9 mouse cellular contexts compared by ENCODE assay signal in genomic region chr17:24902671-24903474, GRCm38 (mm10). TPM values are rescaled to one million over a fixed set of nuclear protein-coding genes. Genes with fewer than 3 reads are reported as not detected.
DNase-seq lines count a peak whose midpoint lies in the region; ATAC-seq and TF ChIP-seq lines count a peak whose summit lies in the region.
"Had no signal": no experiment of that assay in that cellular context is flagged by ENCODE, and none has a peak within 500 bp of the region (broad histone marks: within the 10 kb centered on the region; RNA-seq: fewer than 3 reads in every experiment).

No protein-coding gene starts in this region.

- H3K27me3 ChIP-seq in cerebellum, adult 2 months (ENCODE audit: control insufficient read depth, insufficient read depth, low read length) = no peaks in the 10 kb centered on the region
- H3K27me3 ChIP-seq in midbrain, embryonic 10.5 days (ENCODE audit: low read depth, poor library complexity, severe bottlenecking) = no peaks in the 10 kb centered on the region
- no peaks in the 10 kb centered on the region for H3K27me3 ChIP-seq in midbrain, embryonic 13.5 days
- no peaks in the 10 kb centered on the region for H3K27me3 ChIP-seq in spleen, adult 2 months (ENCODE audit: control insufficient read depth, insufficient read depth, low read length)
- H3K27me3 ChIP-seq: Patski had no signal

- TF ChIP-seq POLR2A in cerebellum, adult 2 months (IDR thresholded peaks at IDR 0.05; ENCODE audit: borderline replicate concordance, insufficient read depth, low read length) = no peak
- no peak for TF ChIP-seq POLR2A in spleen, adult 2 months (IDR thresholded peaks at IDR 0.05; ENCODE audit: low read depth, low read length)

- peaks cover 100% of the 10 kb centered on the region for H3K36me3 ChIP-seq in midbrain, embryonic 10.5 days
- H3K36me3 ChIP-seq in midbrain, embryonic 13.5 days = peaks cover 100% of the 10 kb centered on the region
- peaks cover 57% of the 10 kb centered on the region for H3K36me3 ChIP-seq in spleen, adult 2 months (ENCODE audit: control insufficient read depth, insufficient read depth, low read length)

- peak; percentile 28; the same call in 1 of the 2 replicates for TF ChIP-seq CTCF in cerebellum, adult 2 months (IDR thresholded peaks at IDR 0.05; ENCODE audit: borderline replicate concordance, insufficient read depth, low read depth, low read length)
- peak; percentile 31; the same call in 1 of the 2 replicates for TF ChIP-seq CTCF in spleen, adult 2 months (IDR thresholded peaks at IDR 0.05; ENCODE audit: extremely low read depth, insufficient read depth, insufficient read length, insufficient replicate concordance)

- peaks cover 14% of the 10 kb centered on the region for H3K4me1 ChIP-seq in cerebellum, adult 2 months (ENCODE audit: control insufficient read depth, insufficient read depth, low read length)
- peaks cover 4% of the 10 kb centered on the region for H3K4me1 ChIP-seq in midbrain, embryonic 10.5 days
- peaks cover 7% of the 10 kb centered on the region for H3K4me1 ChIP-seq in midbrain, embryonic 13.5 days (replicated peaks)
- H3K4me1 ChIP-seq in spleen, adult 2 months (ENCODE audit: control insufficient read depth, insufficient read depth, insufficient read length) = no peaks in the 10 kb centered on the region

- no peak overlapping the region for H3K9ac ChIP-seq in midbrain, embryonic 13.5 days (replicated peaks)

- WGBS in cerebellum, adult 2 months = 59% methylated on average over 9 of the region's 9 CpGs
- WGBS in midbrain, embryonic 10.5 days = 70% methylated on average over 9 of the region's 9 CpGs
- 72% methylated on average over 9 of the region's 9 CpGs for WGBS in midbrain, embryonic 13.5 days
- WGBS in spleen, adult 2 months = 70% methylated on average over 9 of the region's 9 CpGs

- no peak overlapping the region for H3K27ac ChIP-seq in cerebellum, adult 2 months (ENCODE audit: insufficient read depth, low read length)
- no peak overlapping the region for H3K27ac ChIP-seq in midbrain, embryonic 10.5 days (replicated peaks)
- no peak overlapping the region for H3K27ac ChIP-seq in midbrain, embryonic 13.5 days
- H3K27ac ChIP-seq in spleen, adult 2 months (ENCODE audit: insufficient read depth, low read length) = peak overlapping the region; percentile 54; the same call in 1 of the 2 replicates

- peak in 1 of 2 experiments; percentile 44 for DNase-seq in cerebellum, adult 2 months
- DNase-seq in midbrain, embryonic 10.5 days (ENCODE audit: low spot score) = no peak
- DNase-seq in spleen, adult 2 months (ENCODE audit: low read depth in 1 of 2, low spot score in 2 of 2) = no peak
- DNase-seq in urinary bladder, postnatal 10 days (ENCODE audit: low spot score) = no peak
- no peak for DNase-seq in frontal cortex, postnatal 10 days (ENCODE audit: low spot score in 2 of 2)

- ATAC-seq in cerebellum, adult (ENCODE audit: insufficient number of reproducible peaks, low FRiP score, low TSS enrichment) = no peak
- ATAC-seq in midbrain, embryonic 13.5 days = no peak
- peak; percentile 18 to 44; a peak in 1 of 4 replicates for ATAC-seq in hematopoietic stem cell, adult 5-6 weeks (replicated peaks in 1 of 2; ENCODE audit: insufficient read depth in 1 of 2, low FRiP score in 2 of 2, low TSS enrichment in 1 of 2, low read depth in 1 of 2, poor library complexity in 2 of 2, severe bottlenecking in 2 of 2)
- ATAC-seq: Patski had no signal

- no peak overlapping the region for H3K4me2 ChIP-seq in midbrain, embryonic 13.5 days (replicated peaks)

- H3K9me3 ChIP-seq in midbrain, embryonic 10.5 days (replicated peaks) = no peaks in the 10 kb centered on the region
- no peaks in the 10 kb centered on the region for H3K9me3 ChIP-seq in midbrain, embryonic 13.5 days

- no peak overlapping the region for H3K4me3 ChIP-seq in cerebellum, adult 2 months (replicated peaks; ENCODE audit: insufficient read depth, low read depth, low read length)
- H3K4me3 ChIP-seq in midbrain, embryonic 10.5 days = 0 out of 2 replicates have a peak overlapping the region, but pooled peaks have one; percentile 4
- no peak overlapping the region for H3K4me3 ChIP-seq in midbrain, embryonic 13.5 days (replicated peaks)
- no peak overlapping the region for H3K4me3 ChIP-seq in spleen, adult 2 months (ENCODE audit: extremely low read depth, insufficient read depth, insufficient read length)

RNA-seq across cellular contexts. Expression of gene Nme3, which starts 6.6 kb away (rescaled TPM):
- 99.0 and 109 TPM in 2 replicates for polyA plus RNA-seq in cerebellum, adult 2 months (2012; rRNA removed)
- polyA plus RNA-seq in midbrain, embryonic 10.5 days (2016; fragmentation: Nextera tagmentation; extraction: Ambion mirVana) = 46.2 and 47.0 TPM in 2 replicates
- 74.1 and 76.8 TPM in 2 replicates for polyA plus RNA-seq in midbrain, embryonic 13.5 days (2015; fragmentation: Nextera tagmentation; extraction: Ambion mirVana)
- total RNA-seq in hematopoietic stem cell, adult 5-6 weeks (2017) = 22.5 and 44.1 TPM in 2 replicates
- 45.3 and 54.4 TPM in 2 replicates for polyA plus RNA-seq in spleen, adult 2 months (2012; rRNA removed)

RNA-seq across cellular contexts. Expression of gene Mrps34, which starts 8.0 kb away (rescaled TPM):
- 147 and 149 TPM in 2 replicates for polyA plus RNA-seq in cerebellum, adult 2 months (2012; rRNA removed)
- polyA plus RNA-seq in midbrain, embryonic 10.5 days (2016; fragmentation: Nextera tagmentation; extraction: Ambion mirVana) = 94.7 and 98.1 TPM in 2 replicates
- polyA plus RNA-seq in midbrain, embryonic 13.5 days (2015; fragmentation: Nextera tagmentation; extraction: Ambion mirVana) = 73.0 and 82.3 TPM in 2 replicates
- 23.1 and 25.8 TPM in 2 replicates for total RNA-seq in hematopoietic stem cell, adult 5-6 weeks (2017)
- 68.9 and 106 TPM in 2 replicates for polyA plus RNA-seq in spleen, adult 2 months (2012; rRNA removed)

RNA-seq across cellular contexts. Expression of gene Eme2, which starts 8.0 kb away (rescaled TPM):
- 57.3 and 62.7 TPM in 2 replicates for polyA plus RNA-seq in cerebellum, adult 2 months (2012; rRNA removed)
- polyA plus RNA-seq in midbrain, embryonic 10.5 days (2016; fragmentation: Nextera tagmentation; extraction: Ambion mirVana) = 28.9 and 33.9 TPM in 2 replicates
- 36.8 and 38.4 TPM in 2 replicates for polyA plus RNA-seq in midbrain, embryonic 13.5 days (2015; fragmentation: Nextera tagmentation; extraction: Ambion mirVana)
- total RNA-seq in hematopoietic stem cell, adult 5-6 weeks (2017) = 13.7 and 27.3 TPM in 2 replicates
- 35.2 and 45.9 TPM in 2 replicates for polyA plus RNA-seq in spleen, adult 2 months (2012; rRNA removed)

RNA-seq across cellular contexts. Expression of gene Spsb3, which starts 16.4 kb away (rescaled TPM):
- 124 and 138 TPM in 2 replicates for polyA plus RNA-seq in cerebellum, adult 2 months (2012; rRNA removed)
- polyA plus RNA-seq in midbrain, embryonic 10.5 days (2016; fragmentation: Nextera tagmentation; extraction: Ambion mirVana) = 46.6 and 50.4 TPM in 2 replicates
- polyA plus RNA-seq in midbrain, embryonic 13.5 days (2015; fragmentation: Nextera tagmentation; extraction: Ambion mirVana) = 71.7 and 74.7 TPM in 2 replicates
- total RNA-seq in hematopoietic stem cell, adult 5-6 weeks (2017) = 6.0 and 12.9 TPM in 2 replicates
- polyA plus RNA-seq in spleen, adult 2 months (2012; rRNA removed) = 76.9 and 112 TPM in 2 replicates

RNA-seq across cellular contexts. Expression of gene Nubp2, which starts 16.7 kb away (rescaled TPM):
- 36.4 and 39.0 TPM in 2 replicates for polyA plus RNA-seq in cerebellum, adult 2 months (2012; rRNA removed)
- polyA plus RNA-seq in midbrain, embryonic 10.5 days (2016; fragmentation: Nextera tagmentation; extraction: Ambion mirVana) = 85.5 and 87.0 TPM in 2 replicates
- polyA plus RNA-seq in midbrain, embryonic 13.5 days (2015; fragmentation: Nextera tagmentation; extraction: Ambion mirVana) = 68.2 and 75.3 TPM in 2 replicates
- 27.9 and 33.1 TPM in 2 replicates for total RNA-seq in hematopoietic stem cell, adult 5-6 weeks (2017)
- polyA plus RNA-seq in spleen, adult 2 months (2012; rRNA removed) = 43.5 and 47.2 TPM in 2 replicates

Comparison
In these comparisons a context has a peak if more than half of its experiments do, and no peak if none do; other contexts are left out.
1. ATAC-seq: peak in hematopoietic stem cell, adult 5-6 weeks (2 of 2); none in cerebellum, adult (single experiment) and midbrain, embryonic 13.5 days (single experiment).